Mouse (Mus musculus) ES-E14 (cell line): ENCODE measurements around the gene Eif2s2.

ENCODE experiments used
- CHD2 ChIP-seq: IDR thresholded peaks from 2 replicates; pipeline ENCODE4 v1.6.1; 2014; ENCODE audit warnings: mild to moderate bottlenecking, low read depth, low read length, inconsistent platforms
- ZC3H11A ChIP-seq: IDR thresholded peaks from 2 replicates; pipeline ENCODE4 v1.6.1; 2012; ENCODE audit warnings: low read depth, mild to moderate bottlenecking, inconsistent platforms, low read length, borderline replicate concordance
- ZNF384 ChIP-seq: IDR thresholded peaks from 2 replicates; pipeline ENCODE4 v1.6.1; 2012; ENCODE audit warnings: low read depth, low read length, inconsistent platforms

- no peak for TF ChIP-seq ZNF384
- no peak for TF ChIP-seq ZC3H11A
- no peak; the same call in 1 of the 2 replicates for TF ChIP-seq CHD2
Measured at GRCm38 (mm10) chr2:154869954-154870641, 22.6 kb downstream of the Eif2s2 start.
